Mouse (Mus musculus): ENCODE results near the gene Abhd2. TPM values are rescaled to one million over a fixed set of nuclear protein-coding genes. Genes with fewer than 3 reads are reported as not detected.
A peak's percentile ranks its signal among the peaks of the same experiment; 100 is the strongest.

The Abhd2 gene
- total RNA-seq, 2 experiments from 2014 or later: 87.6 to 93.2 TPM

GRCm38 (mm10) chr7:79316069-79316695, 43.2 kb downstream of the Abhd2 start:
- DNase-seq (ENCODE audit: low spot score in 2 of 2): no peak

GRCm38 (mm10) chr7:79317576-79317975, 44.6 kb downstream of the Abhd2 start:
- no peak for DNase-seq (ENCODE audit: low spot score in 2 of 2)

- DNase-seq (ENCODE audit: low spot score in 2 of 2): no peak
These were observed 45.3 kb downstream of the Abhd2 start for GRCm38 (mm10) chr7:79318110-79318801.

GRCm38 (mm10) chr7:79323855-79324254, 50.9 kb downstream of the Abhd2 start:
- DNase-seq (ENCODE audit: low spot score in 2 of 2): no peak

GRCm38 (mm10) chr7:79328769-79329168, 55.8 kb downstream of the Abhd2 start:
- no peak for DNase-seq (ENCODE audit: low spot score in 2 of 2)

GRCm38 (mm10) chr7:79331197-79331596, 58.2 kb downstream of the Abhd2 start:
- DNase-seq (ENCODE audit: low spot score in 2 of 2): no peak

- no peak for DNase-seq (ENCODE audit: low spot score in 2 of 2)
These were observed 60.4 kb downstream of the Abhd2 start for GRCm38 (mm10) chr7:79333419-79333818.

- DNase-seq (ENCODE audit: low spot score in 2 of 2): no peak
These were observed 63.4 kb downstream of the Abhd2 start for GRCm38 (mm10) chr7:79336362-79336910.

GRCm38 (mm10) chr7:79345902-79346301, 72.9 kb downstream of the Abhd2 start:
- DNase-seq (ENCODE audit: low spot score in 2 of 2): peak in 1 of 2 experiments; percentile 61

GRCm38 (mm10) chr7:79346555-79347075, 73.6 kb downstream of the Abhd2 start:
- no peak for DNase-seq (ENCODE audit: low spot score in 2 of 2)

- DNase-seq (ENCODE audit: low spot score in 2 of 2): no peak
These were observed 74.3 kb downstream of the Abhd2 start for GRCm38 (mm10) chr7:79347108-79347813.

- DNase-seq (ENCODE audit: low spot score in 2 of 2): no peak
These were observed 75.8 kb downstream of the Abhd2 start for GRCm38 (mm10) chr7:79348816-79349215.

GRCm38 (mm10) chr7:79349738-79350386, 76.9 kb downstream of the Abhd2 start:
- peak; percentile 76 to 91 for DNase-seq (ENCODE audit: low spot score in 2 of 2)

- DNase-seq (ENCODE audit: low spot score in 2 of 2): peak; percentile 62 to 73
These were observed 85.6 kb downstream of the Abhd2 start for GRCm38 (mm10) chr7:79358350-79359182.

GRCm38 (mm10) chr7:79359183-79359435, 86.1 kb downstream of the Abhd2 start:
- no peak for DNase-seq (ENCODE audit: low spot score in 2 of 2)

- no peak for DNase-seq (ENCODE audit: low spot score in 2 of 2)
These were observed 87.1 kb downstream of the Abhd2 start for GRCm38 (mm10) chr7:79360056-79360455.

- DNase-seq (ENCODE audit: low spot score in 2 of 2): peak; percentile 67 to 80
These were observed 89.2 kb downstream of the Abhd2 start for GRCm38 (mm10) chr7:79362208-79362607.

GRCm38 (mm10) chr7:79362830-79363229, 89.8 kb downstream of the Abhd2 start:
- no peak for DNase-seq (ENCODE audit: low spot score in 2 of 2)

- peak; percentile 66 to 79 for DNase-seq (ENCODE audit: low spot score in 2 of 2)
These were observed 90.5 kb downstream of the Abhd2 start for GRCm38 (mm10) chr7:79363370-79364043.

- DNase-seq (ENCODE audit: low spot score in 2 of 2): no peak
These were observed 95.7 kb downstream of the Abhd2 start for GRCm38 (mm10) chr7:79368664-79369063.
